Mouse (Mus musculus) lung, embryonic 14.5 days (tissue): ENCODE data around the gene Cacna2d1. TPM values are rescaled to one million over a fixed set of nuclear protein-coding genes. Genes with fewer than 3 reads are reported as not detected.

ENCODE experiments used
- ATAC-seq: fragments of 200-750 bp; cut with Nextera tagmentation; 2 replicates; pipeline ENCODE4 v1.8.0; 2017; ENCODE audit warnings: mild to moderate bottlenecking, moderate TSS enrichment, moderate library complexity; ENCODE audit not compliant: insufficient read depth
- DNase-seq: peaks from one replicate; pipeline ENCODE4 v3.0.0-alpha.2; 2015
- H3K27ac ChIP-seq: fragments of 300-500 bp; sonication (generic); 2 replicates; pipeline ENCODE4 v1.5.1; 2014; ENCODE audit warnings: low read depth, mild to moderate bottlenecking, moderate library complexity
- H3K27me3 ChIP-seq: fragments of 300-500 bp; sonication (generic); 2 replicates; pipeline ENCODE4 v1.6.1; 2014; ENCODE audit warnings: low read length, control low read depth; ENCODE audit not compliant: insufficient read depth
- H3K36me3 ChIP-seq: fragments of 300-500 bp; sonication (generic); 2 replicates; pipeline ENCODE4 v1.6.1; 2014; ENCODE audit warnings: control low read depth; ENCODE audit not compliant: insufficient read depth
- H3K4me1 ChIP-seq: fragments of 300-500 bp; sonication (generic); 2 replicates; pipeline ENCODE4 v1.6.1; 2014; ENCODE audit warnings: antibody characterized with exemption, control low read depth; ENCODE audit not compliant: insufficient read depth
- H3K4me2 ChIP-seq: fragments of 300-500 bp; sonication (generic); 2 replicates; pipeline ENCODE4 v1.6.1; 2014; ENCODE audit warnings: mild to moderate bottlenecking
- H3K4me3 ChIP-seq: fragments of 300-500 bp; sonication (generic); 2 replicates; pipeline ENCODE4 v1.5.1; 2014; ENCODE audit warnings: low read depth, low read length
- H3K9ac ChIP-seq: fragments of 300-500 bp; sonication (generic); 2 replicates; pipeline ENCODE4 v1.6.1; 2014
- H3K9me3 ChIP-seq: fragments of 300-500 bp; sonication (generic); 2 replicates; pipeline ENCODE4 v1.6.1; 2016; ENCODE audit warnings: low read depth, low read length, control low read depth
- CTCF ChIP-seq: IDR thresholded peaks from 2 replicates; pipeline ENCODE4 v1.5.1; 2016; ENCODE audit warnings: antibody characterized with exemption, low read depth
- WGBS: fragments of 180-500 bp; shearing (Covaris S2); extraction: QIAGEN DNeasy Blood & Tissue Kit; methylation state at CpG from one replicate; pipeline ENCODE4 v1.1.7; 2014; 5-methylcytosine and 5-hydroxymethylcytosine counted together
- polyA plus RNA-seq: library from polyadenylated mRNA; unstranded; fragments of >200 nt; fragmentation: Nextera tagmentation; extraction: Ambion mirVana; gene quantifications from 2 replicates; pipeline ENCODE4 v1.2.1, GENCODE M21; 2014

Cacna2d1 gene
- polyA plus RNA-seq, 1 experiment from 2014 or later, result 15.6 TPM

GRCm38 (mm10) chr5:16155375-16156284 lies 221.1 kb downstream of the Cacna2d1 start:
- DNase-seq (no peak), ATAC-seq (no peak)
- Histone ChIP-seq H3K4me2 (no peak overlapping the region), H3K27ac (no peak overlapping the region), H3K9me3 (no peaks in the 10 kb centered on the region), H3K27me3 (no peaks in the 10 kb centered on the region), H3K4me3 (no peak overlapping the region), H3K9ac (no peak overlapping the region), H3K36me3 (no peaks in the 10 kb centered on the region), H3K4me1 (no peaks in the 10 kb centered on the region)
- TF ChIP-seq CTCF, result no peak
- WGBS, result 62% methylated on average over 6 of the region's 6 CpGs

- no peak for TF ChIP-seq CTCF
- Histone ChIP-seq H3K4me1 (no peaks in the 10 kb centered on the region), H3K9me3 (no peaks in the 10 kb centered on the region), H3K36me3 (no peaks in the 10 kb centered on the region), H3K27me3 (no peaks in the 10 kb centered on the region), H3K4me3 (no peak overlapping the region), H3K9ac (no peak overlapping the region), H3K27ac (no peak overlapping the region), H3K4me2 (no peak overlapping the region)
- DNase-seq (peak; percentile 5), ATAC-seq (no peak)
Measured at GRCm38 (mm10) chr5:16163270-16163669, 228.8 kb downstream of the Cacna2d1 start.

- no peak for TF ChIP-seq CTCF
- 72% methylated on average over 12 of the region's 12 CpGs for WGBS
- DNase-seq, result no peak
Measured at GRCm38 (mm10) chr5:16166117-16166867, 231.8 kb downstream of the Cacna2d1 start.

GRCm38 (mm10) chr5:16166868-16167267 lies 232.4 kb downstream of the Cacna2d1 start:
- Histone ChIP-seq H3K9me3 (no peaks in the 10 kb centered on the region), H3K27ac (no peak overlapping the region), H3K4me2 (no peak overlapping the region), H3K36me3 (no peaks in the 10 kb centered on the region), H3K4me3 (no peak overlapping the region), H3K27me3 (no peaks in the 10 kb centered on the region), H3K4me1 (no peaks in the 10 kb centered on the region), H3K9ac (no peak overlapping the region)
- TF ChIP-seq CTCF, result no peak
- WGBS, result 90% methylated on average over 1 of the region's 1 CpGs
- DNase-seq (no peak), ATAC-seq (no peak)

More at GRCm38 (mm10) chr5:16166117-16166867, 231.8 kb downstream of the Cacna2d1 start:
- Histone ChIP-seq H3K9ac (no peak overlapping the region), H3K27me3 (no peaks in the 10 kb centered on the region), H3K27ac (no peak overlapping the region), H3K36me3 (no peaks in the 10 kb centered on the region), H3K4me2 (no peak overlapping the region), H3K4me3 (no peak overlapping the region), H3K4me1 (no peaks in the 10 kb centered on the region), H3K9me3 (no peaks in the 10 kb centered on the region)
- ATAC-seq, result no peak

GRCm38 (mm10) chr5:16181041-16181440 lies 246.6 kb downstream of the Cacna2d1 start:
- TF ChIP-seq CTCF, result no peak

GRCm38 (mm10) chr5:16184064-16184463 lies 249.6 kb downstream of the Cacna2d1 start:
- TF ChIP-seq CTCF, result no peak

More at GRCm38 (mm10) chr5:16181041-16181440, 246.6 kb downstream of the Cacna2d1 start:
- H3K4me2 ChIP-seq, result no peak overlapping the region
- no peak for ATAC-seq
- DNase-seq, result no peak
- H3K9me3 ChIP-seq, result no peaks in the 10 kb centered on the region
- no peak overlapping the region for H3K4me3 ChIP-seq
- no peak overlapping the region for H3K27ac ChIP-seq
- no peaks in the 10 kb centered on the region for H3K27me3 ChIP-seq
- 88% methylated on average over 7 of the region's 7 CpGs for WGBS
- H3K4me1 ChIP-seq, result no peaks in the 10 kb centered on the region
- H3K36me3 ChIP-seq, result no peaks in the 10 kb centered on the region
- H3K9ac ChIP-seq, result no peak overlapping the region

GRCm38 (mm10) chr5:16187931-16188330 lies 253.4 kb downstream of the Cacna2d1 start:
- peak; percentile 27 for DNase-seq
- no peak overlapping the region for H3K9ac ChIP-seq
- no peaks in the 10 kb centered on the region for H3K27me3 ChIP-seq
- H3K36me3 ChIP-seq, result no peaks in the 10 kb centered on the region
- no peak overlapping the region for H3K4me2 ChIP-seq
- no peak for ATAC-seq
- no peak for TF ChIP-seq CTCF
- H3K27ac ChIP-seq, result no peak overlapping the region
- H3K4me1 ChIP-seq, result no peaks in the 10 kb centered on the region
- no peaks in the 10 kb centered on the region for H3K9me3 ChIP-seq
- 23% methylated on average over 3 of the region's 3 CpGs for WGBS
- no peak overlapping the region for H3K4me3 ChIP-seq

More at GRCm38 (mm10) chr5:16184064-16184463, 249.6 kb downstream of the Cacna2d1 start:
- DNase-seq, result no peak
- ATAC-seq, result no peak
- Histone ChIP-seq H3K4me2 (no peak overlapping the region), H3K9ac (no peak overlapping the region), H3K4me1 (no peaks in the 10 kb centered on the region), H3K36me3 (no peaks in the 10 kb centered on the region), H3K27me3 (no peaks in the 10 kb centered on the region), H3K4me3 (no peak overlapping the region), H3K9me3 (no peaks in the 10 kb centered on the region), H3K27ac (no peak overlapping the region)
- 92% methylated on average over 1 of the region's 1 CpGs for WGBS
